15 mouse cellular contexts compared by ENCODE assay signal in genomic region chr16:73067782-73068181, GRCm38 (mm10).
"Had no signal": no experiment of that assay in that cellular context is flagged by ENCODE, and none has a peak within 500 bp of the region (broad histone marks: within the 10 kb centered on the region; RNA-seq: fewer than 3 reads in every experiment).

No protein-coding gene starts in this region.

- H3K4me1 ChIP-seq: hindbrain, embryonic 15.5 days; limb, embryonic 15.5 days; liver, embryonic 12.5 days; megakaryocyte, embryonic 14.5 days; midbrain, embryonic 12.5 days; neural tube, embryonic 13.5 days had no signal

- H3K4me3 ChIP-seq: hindbrain, embryonic 15.5 days; left cerebral cortex, adult 2 months; limb, embryonic 15.5 days; liver, embryonic 12.5 days; megakaryocyte, embryonic 14.5 days; midbrain, embryonic 12.5 days; neural tube, embryonic 13.5 days had no signal

- DNase-seq: lung, embryonic 14.5 days; lung, postnatal 10 days; right cerebral cortex, postnatal 25 days; thymus, adult 18-20 months; thymus, postnatal 14 days had no signal

- ATAC-seq: intestine, embryonic 16.5 days; liver, embryonic 12.5 days; midbrain, embryonic 16.5 days had no signal

- H3K9ac ChIP-seq: hindbrain, embryonic 15.5 days; limb, embryonic 15.5 days; liver, embryonic 12.5 days; lung, embryonic 14.5 days; midbrain, embryonic 12.5 days; neural tube, embryonic 13.5 days had no signal

- H3K27me3 ChIP-seq: hindbrain, embryonic 15.5 days; limb, embryonic 15.5 days; liver, embryonic 12.5 days; megakaryocyte, embryonic 14.5 days; midbrain, embryonic 12.5 days; neural tube, embryonic 13.5 days had no signal

- H3K9me3 ChIP-seq: hindbrain, embryonic 15.5 days; limb, embryonic 15.5 days; midbrain, embryonic 12.5 days; neural tube, embryonic 13.5 days had no signal

- H3K4me2 ChIP-seq: hindbrain, embryonic 15.5 days; limb, embryonic 15.5 days; liver, embryonic 12.5 days; lung, embryonic 14.5 days; midbrain, embryonic 12.5 days; neural tube, embryonic 13.5 days had no signal

- H3K36me3 ChIP-seq: hindbrain, embryonic 15.5 days; limb, embryonic 15.5 days; liver, embryonic 12.5 days; midbrain, embryonic 12.5 days; neural tube, embryonic 13.5 days had no signal

- H3K27ac ChIP-seq: hindbrain, embryonic 15.5 days; left cerebral cortex, adult 2 months; limb, embryonic 15.5 days; liver, embryonic 12.5 days; macrophage; midbrain, embryonic 12.5 days; neural tube, embryonic 13.5 days had no signal
